Mouse (Mus musculus) CH12F3 (cell line): ENCODE results near the gene Parvb.
"Not testable (repeated sequence)": the region's sequence is repeated elsewhere in the genome, so short reads cannot be mapped to it uniquely, and the experiment has no call there.

Experiments used
- in situ Hi-C: fragments of 300-500 bp; cut with MboI; formaldehyde crosslinking; loops from 2 replicates; pipeline ENCODE4 v1.14.3; 2020; ENCODE audit warnings: low sequenced_read_pairs

Parvb gene

GRCm38 (mm10) chr15:84285453-84285852, 53.6 kb downstream of the Parvb start:
- in situ Hi-C loops = no loop called here

GRCm38 (mm10) chr15:84288953-84289352, 57.1 kb downstream of the Parvb start:
- in situ Hi-C loops = not testable (repeated sequence)

- in situ Hi-C loops = no loop called here
Measured at GRCm38 (mm10) chr15:84291097-84291496, 59.3 kb downstream of the Parvb start.

GRCm38 (mm10) chr15:84293590-84293989, 61.7 kb downstream of the Parvb start:
- in situ Hi-C loops = no loop called here

- in situ Hi-C loops = no loop called here
Measured at GRCm38 (mm10) chr15:84294391-84294790, 62.5 kb downstream of the Parvb start.

GRCm38 (mm10) chr15:84295225-84295624, 63.4 kb downstream of the Parvb start:
- in situ Hi-C loops = no loop called here

- in situ Hi-C loops = no loop called here
Measured at GRCm38 (mm10) chr15:84297454-84297853, 65.6 kb downstream of the Parvb start.

GRCm38 (mm10) chr15:84298804-84299370, 67.0 kb downstream of the Parvb start:
- in situ Hi-C loops = no loop called here

GRCm38 (mm10) chr15:84299662-84300333, 68.0 kb downstream of the Parvb start:
- in situ Hi-C loops = no loop called here

GRCm38 (mm10) chr15:84300591-84300990, 68.7 kb downstream of the Parvb start:
- in situ Hi-C loops = no loop called here

GRCm38 (mm10) chr15:84301026-84301425, 69.2 kb downstream of the Parvb start:
- in situ Hi-C loops = no loop called here

- in situ Hi-C loops = no loop called here
Measured at GRCm38 (mm10) chr15:84301641-84302420, 70.0 kb downstream of the Parvb start.

- in situ Hi-C loops = no loop called here
Measured at GRCm38 (mm10) chr15:84303264-84303663, 71.4 kb downstream of the Parvb start.

GRCm38 (mm10) chr15:84305333-84305732, 73.5 kb downstream of the Parvb start:
- in situ Hi-C loops = no loop called here

- in situ Hi-C loops = no loop called here
Measured at GRCm38 (mm10) chr15:84310271-84310670, 78.4 kb downstream of the Parvb start.

GRCm38 (mm10) chr15:84311295-84312085, 79.6 kb downstream of the Parvb start:
- in situ Hi-C loops = no loop called here

GRCm38 (mm10) chr15:84312878-84313565, 81.2 kb downstream of the Parvb start:
- in situ Hi-C loops = no loop called here

GRCm38 (mm10) chr15:84313566-84313878, 81.7 kb downstream of the Parvb start:
- in situ Hi-C loops = no loop called here

GRCm38 (mm10) chr15:84314420-84315080, 82.7 kb downstream of the Parvb start:
- in situ Hi-C loops = no loop called here
